Mouse (Mus musculus): ENCODE data around the gene Orc5. TPM values are rescaled to one million over a fixed set of nuclear protein-coding genes. Genes with fewer than 3 reads are reported as not detected.

Orc5 gene
- polyA plus RNA-seq, 1 experiment: 10.1 TPM

DNA sequence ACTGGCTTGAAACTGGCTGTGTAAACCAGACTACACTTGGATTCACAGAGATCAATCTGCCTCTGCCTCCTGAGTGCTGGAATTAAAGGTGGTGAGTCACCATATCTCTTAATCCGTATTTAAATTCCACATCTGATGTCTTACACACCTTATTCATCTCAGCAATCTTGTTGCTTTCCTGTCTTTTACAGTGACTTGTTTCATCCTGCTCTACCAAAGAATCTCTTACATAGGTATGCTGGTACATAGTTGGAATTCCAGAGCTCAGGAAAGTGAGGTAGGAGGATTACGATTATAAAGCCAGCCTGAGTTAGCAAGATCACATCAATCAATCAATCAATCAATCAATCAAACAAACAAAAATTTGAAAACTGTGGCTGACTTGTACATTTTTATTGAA lies 9.6 kb upstream of the Orc5 start:
- DNase-seq (ENCODE audit: low read depth): no peak
- TF ChIP-seq CTCF (IDR thresholded peaks at IDR 0.05; ENCODE audit: borderline replicate concordance, extremely low read depth, insufficient read depth, insufficient read length) (no peak), POLR2A (IDR thresholded peaks at IDR 0.05; ENCODE audit: borderline replicate concordance, extremely low read depth, insufficient read depth, insufficient read length, poor library complexity, severe bottlenecking) (no peak)

DNA sequence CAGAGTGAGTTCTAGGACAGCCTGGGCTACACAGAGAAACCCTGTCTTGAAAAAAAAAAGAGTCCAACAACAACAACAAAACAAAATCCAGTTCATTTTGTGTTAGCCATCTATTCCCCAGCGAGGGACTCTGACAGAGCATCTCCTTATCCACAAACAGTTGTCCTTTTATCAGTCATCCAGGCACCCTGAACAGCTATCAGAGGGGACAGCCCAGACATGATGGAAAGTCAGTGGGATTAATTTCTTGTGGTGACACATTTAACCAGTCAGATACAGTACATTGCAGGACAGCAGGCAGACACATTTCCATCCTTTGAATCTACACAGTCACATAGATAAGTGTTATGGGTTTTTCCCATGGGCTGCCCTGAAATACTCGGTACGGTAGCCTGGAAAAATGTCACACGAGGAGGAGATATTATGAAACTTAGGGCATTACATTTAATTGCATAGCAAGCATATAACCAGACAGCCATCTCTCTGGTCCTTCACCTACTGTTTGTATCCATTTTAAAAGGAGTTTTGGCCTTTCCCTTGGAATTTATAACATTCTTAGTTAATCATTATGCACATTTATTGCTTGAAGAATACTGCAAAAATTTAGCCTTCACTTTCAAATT lies 7.4 kb upstream of the Orc5 start:
- TF ChIP-seq CTCF (IDR thresholded peaks at IDR 0.05; ENCODE audit: borderline replicate concordance, extremely low read depth, insufficient read depth, insufficient read length) (no peak), POLR2A (IDR thresholded peaks at IDR 0.05; ENCODE audit: borderline replicate concordance, extremely low read depth, insufficient read depth, insufficient read length, poor library complexity, severe bottlenecking) (no peak)
- no peak for DNase-seq (ENCODE audit: low read depth)

DNA sequence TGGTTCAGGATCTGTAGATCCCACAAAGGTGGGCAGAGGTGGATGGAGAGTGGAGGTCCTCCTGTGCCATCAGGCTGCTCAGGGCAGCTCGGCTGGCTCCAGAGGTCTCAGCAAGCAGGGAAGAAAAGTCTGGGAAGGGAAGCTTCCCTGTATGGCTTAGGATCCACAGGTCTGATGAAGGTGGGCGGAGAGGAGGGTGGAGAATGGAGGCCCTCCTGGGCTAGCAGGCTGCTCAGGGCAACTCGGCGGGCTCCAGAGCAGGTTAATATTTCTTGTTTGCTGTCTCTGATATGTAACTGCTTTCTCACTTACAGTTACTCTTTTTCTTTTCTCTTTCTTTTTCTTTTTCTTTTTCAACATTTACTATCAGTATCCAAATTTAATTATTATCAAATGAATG lies 6.5 kb upstream of the Orc5 start:
- TF ChIP-seq POLR2A (IDR thresholded peaks at IDR 0.05; ENCODE audit: borderline replicate concordance, extremely low read depth, insufficient read depth, insufficient read length, poor library complexity, severe bottlenecking) (no peak), CTCF (IDR thresholded peaks at IDR 0.05; ENCODE audit: borderline replicate concordance, extremely low read depth, insufficient read depth, insufficient read length) (no peak)
- DNase-seq (ENCODE audit: low read depth): no peak

DNA sequence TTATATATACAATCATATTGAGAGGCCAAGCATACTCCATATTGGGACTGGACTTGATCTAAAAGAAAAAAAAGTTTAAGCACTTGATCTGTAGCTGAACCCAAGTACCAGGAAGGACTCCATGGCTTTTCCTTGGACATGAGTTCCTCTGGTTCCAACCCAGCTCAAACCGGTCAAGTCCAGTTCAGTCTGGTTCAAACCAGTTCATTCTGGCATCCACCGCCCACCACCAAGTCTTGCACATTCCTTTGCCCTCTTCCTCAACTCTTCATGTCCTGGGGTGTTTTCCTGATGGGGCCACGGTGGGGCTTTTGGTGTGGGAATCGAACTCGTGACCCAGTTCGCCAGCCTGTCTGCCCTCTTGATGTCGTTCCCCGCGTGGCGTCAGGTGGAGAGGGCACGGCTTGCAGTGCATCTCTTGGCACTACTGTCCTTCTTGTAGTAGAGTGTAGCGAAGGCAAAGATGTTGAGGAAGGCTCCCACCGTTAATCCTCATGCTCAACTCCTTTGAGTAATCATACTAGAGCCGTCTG lies 2.1 kb upstream of the Orc5 start:
- no peak for DNase-seq (ENCODE audit: low read depth)
- no peak for TF ChIP-seq POLR2A (IDR thresholded peaks at IDR 0.05; ENCODE audit: borderline replicate concordance, extremely low read depth, insufficient read depth, insufficient read length, poor library complexity, severe bottlenecking)
- no peak for TF ChIP-seq CTCF (IDR thresholded peaks at IDR 0.05; ENCODE audit: borderline replicate concordance, extremely low read depth, insufficient read depth, insufficient read length)

DNA sequence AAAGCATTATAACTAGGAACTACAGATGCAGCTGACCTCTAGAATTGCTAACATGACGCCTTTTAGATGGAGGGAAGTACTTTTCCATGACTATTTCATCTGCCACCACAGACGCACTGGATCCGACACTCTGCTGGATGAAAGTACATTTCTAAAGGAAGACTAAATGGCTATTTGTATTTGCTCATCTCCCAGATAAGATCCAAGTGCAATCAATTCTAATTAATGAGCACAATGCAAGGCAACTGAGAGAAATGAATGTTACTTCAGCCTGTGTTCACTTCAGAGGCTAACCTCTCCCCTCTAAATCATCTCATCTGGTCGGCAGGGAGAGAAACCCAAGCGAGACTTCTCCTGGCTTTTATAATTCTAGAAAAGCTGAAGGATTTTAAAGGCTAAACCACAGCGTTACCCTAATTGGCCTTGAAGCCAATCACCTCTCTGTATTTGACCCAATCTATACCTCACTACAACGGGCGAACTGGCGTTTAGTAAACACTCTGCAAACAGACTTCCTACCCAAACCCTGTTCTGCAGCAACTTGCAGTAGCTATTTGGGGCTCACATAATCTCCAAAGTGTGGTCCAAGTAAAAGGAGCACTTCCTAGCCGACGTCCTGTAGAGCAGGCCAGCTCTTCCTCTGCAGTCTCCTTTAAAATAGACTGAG lies 730 bp downstream of the Orc5 start:
- DNase-seq (ENCODE audit: low read depth): peak; percentile 1
- TF ChIP-seq CTCF (IDR thresholded peaks at IDR 0.05; ENCODE audit: borderline replicate concordance, extremely low read depth, insufficient read depth, insufficient read length) (no peak), POLR2A (IDR thresholded peaks at IDR 0.05; ENCODE audit: borderline replicate concordance, extremely low read depth, insufficient read depth, insufficient read length, poor library complexity, severe bottlenecking) (no peak)

DNA sequence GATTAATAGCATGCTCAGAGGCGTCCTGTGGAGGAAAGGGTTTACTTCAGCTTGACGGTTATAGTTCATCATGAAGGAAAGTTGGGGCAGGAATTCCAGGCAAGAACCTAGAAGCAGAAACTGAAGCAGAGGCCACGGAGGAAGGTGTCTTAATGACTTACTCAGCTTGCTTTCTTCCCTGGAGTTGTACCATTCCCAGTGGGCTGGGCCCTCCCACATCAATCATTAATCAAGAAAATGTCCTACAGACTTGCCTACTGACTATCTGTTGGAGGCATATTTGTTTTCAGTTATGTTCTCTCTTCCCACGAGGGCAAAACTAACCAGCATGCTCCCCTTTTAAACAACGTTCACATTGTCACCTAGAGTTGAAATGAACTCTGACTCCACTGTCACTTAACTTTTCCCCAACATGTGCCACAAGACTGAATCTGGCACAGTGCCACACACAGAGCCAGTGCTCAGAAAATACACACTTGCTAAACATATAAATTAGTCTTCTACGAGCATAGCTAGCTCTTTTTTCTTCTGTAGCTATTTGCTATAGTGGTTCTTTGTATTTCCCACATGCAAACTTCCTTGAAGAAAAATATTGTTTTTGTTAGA lies 1.6 kb downstream of the Orc5 start:
- no peak for DNase-seq (ENCODE audit: low read depth)
- no peak for TF ChIP-seq CTCF (IDR thresholded peaks at IDR 0.05; ENCODE audit: borderline replicate concordance, extremely low read depth, insufficient read depth, insufficient read length)
- TF ChIP-seq POLR2A (IDR thresholded peaks at IDR 0.05; ENCODE audit: borderline replicate concordance, extremely low read depth, insufficient read depth, insufficient read length, poor library complexity, severe bottlenecking): no peak

DNA sequence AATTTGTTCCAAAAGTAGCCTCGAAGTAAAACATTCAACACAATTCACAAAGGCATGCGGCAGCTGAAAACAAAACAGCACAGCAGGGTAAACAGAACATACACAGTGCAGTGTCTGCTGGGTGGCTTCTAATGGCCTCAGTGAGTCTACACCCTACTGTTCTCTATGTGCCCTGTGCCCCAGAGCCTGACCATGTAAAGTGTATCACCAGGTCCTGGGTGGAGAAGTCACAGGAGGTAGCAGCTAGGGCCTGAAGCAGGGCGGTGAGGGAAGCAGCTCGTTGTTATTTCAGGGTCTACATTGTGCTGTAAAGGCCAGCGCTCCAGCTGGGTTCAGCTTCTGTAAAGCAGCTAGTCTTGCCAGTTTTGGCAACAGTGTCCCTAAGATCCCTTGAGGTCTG lies 3.7 kb downstream of the Orc5 start:
- no peak for DNase-seq (ENCODE audit: low read depth)
- no peak for TF ChIP-seq POLR2A (IDR thresholded peaks at IDR 0.05; ENCODE audit: borderline replicate concordance, extremely low read depth, insufficient read depth, insufficient read length, poor library complexity, severe bottlenecking)
- no peak for TF ChIP-seq CTCF (IDR thresholded peaks at IDR 0.05; ENCODE audit: borderline replicate concordance, extremely low read depth, insufficient read depth, insufficient read length)

DNA sequence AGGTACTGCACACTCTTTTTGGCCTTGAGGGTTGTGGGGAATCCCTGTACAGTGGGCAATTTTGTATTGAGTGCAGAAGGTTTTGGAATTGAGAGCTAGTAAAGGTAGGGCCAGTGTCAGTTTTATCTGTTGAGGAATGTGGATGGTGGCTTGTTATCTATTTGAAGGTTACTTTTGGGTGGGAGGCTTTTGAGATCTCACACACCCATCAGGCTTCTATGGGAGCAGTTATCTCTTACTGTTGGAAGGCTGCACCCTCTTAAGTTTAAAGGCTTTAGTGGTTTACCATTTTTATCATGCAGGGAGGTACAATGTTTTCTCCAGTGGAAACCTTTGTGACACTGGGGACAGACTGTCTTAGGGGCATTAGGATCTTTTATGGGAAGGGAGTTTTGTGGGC lies 4.9 kb downstream of the Orc5 start:
- no peak for DNase-seq (ENCODE audit: low read depth)
- no peak for TF ChIP-seq POLR2A (IDR thresholded peaks at IDR 0.05; ENCODE audit: borderline replicate concordance, extremely low read depth, insufficient read depth, insufficient read length, poor library complexity, severe bottlenecking)
- no peak for TF ChIP-seq CTCF (IDR thresholded peaks at IDR 0.05; ENCODE audit: borderline replicate concordance, extremely low read depth, insufficient read depth, insufficient read length)

DNA sequence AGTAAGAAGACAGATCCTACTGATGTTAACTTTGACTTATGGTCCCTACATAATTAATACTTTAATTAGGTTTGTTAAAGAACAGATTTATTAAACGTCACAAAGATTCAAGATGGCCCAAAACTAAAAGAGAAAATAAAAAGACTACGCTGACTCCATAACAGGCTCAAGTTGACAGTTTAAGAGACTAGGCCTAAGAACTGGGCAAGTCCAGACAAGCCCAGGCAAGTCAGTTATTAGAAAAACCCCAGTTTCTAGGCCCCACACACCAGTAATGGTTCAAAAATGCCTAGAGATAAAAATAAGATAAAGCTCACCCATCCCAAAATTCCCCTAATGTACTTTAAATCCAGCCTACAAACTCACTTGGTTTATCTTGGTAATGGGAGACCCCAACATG lies 7.6 kb downstream of the Orc5 start:
- TF ChIP-seq CTCF (IDR thresholded peaks at IDR 0.05; ENCODE audit: borderline replicate concordance, extremely low read depth, insufficient read depth, insufficient read length): no peak
- no peak for TF ChIP-seq POLR2A (IDR thresholded peaks at IDR 0.05; ENCODE audit: borderline replicate concordance, extremely low read depth, insufficient read depth, insufficient read length, poor library complexity, severe bottlenecking)

DNA sequence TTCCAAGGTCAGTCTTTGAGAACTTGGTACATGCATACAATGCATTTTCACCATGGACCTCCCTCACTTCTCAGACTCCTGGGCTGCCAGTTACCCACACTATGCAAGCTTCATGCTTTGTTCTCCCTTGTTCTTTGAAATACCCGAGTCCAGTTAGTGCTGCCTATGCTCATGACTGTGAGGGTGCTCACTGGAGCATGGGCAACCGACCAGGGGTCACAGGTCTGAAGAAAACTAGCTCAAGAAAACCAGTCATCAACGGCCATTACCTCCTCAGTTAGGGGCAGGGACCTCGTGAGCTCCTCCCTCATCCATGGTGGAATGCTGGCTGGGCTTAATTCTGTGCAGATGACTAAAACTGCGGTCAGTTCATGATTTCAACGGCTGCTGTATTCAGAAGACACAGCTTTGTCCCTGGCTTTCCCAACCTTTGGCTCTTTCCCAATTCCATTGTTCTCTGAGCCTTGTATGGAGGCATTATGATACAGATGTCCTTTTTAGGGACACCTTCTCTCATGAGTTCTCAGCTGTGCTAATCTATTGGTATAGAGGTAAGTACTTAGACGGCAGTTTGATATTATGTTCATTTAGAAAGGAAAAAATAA lies 11.1 kb downstream of the Orc5 start:
- TF ChIP-seq POLR2A (IDR thresholded peaks at IDR 0.05; ENCODE audit: borderline replicate concordance, extremely low read depth, insufficient read depth, insufficient read length, poor library complexity, severe bottlenecking): no peak
- no peak for TF ChIP-seq CTCF (IDR thresholded peaks at IDR 0.05; ENCODE audit: borderline replicate concordance, extremely low read depth, insufficient read depth, insufficient read length)
- DNase-seq (ENCODE audit: low read depth): no peak

More for the DNA sequence above, 7.6 kb downstream of the Orc5 start:
- DNase-seq (ENCODE audit: low read depth): no peak

DNA sequence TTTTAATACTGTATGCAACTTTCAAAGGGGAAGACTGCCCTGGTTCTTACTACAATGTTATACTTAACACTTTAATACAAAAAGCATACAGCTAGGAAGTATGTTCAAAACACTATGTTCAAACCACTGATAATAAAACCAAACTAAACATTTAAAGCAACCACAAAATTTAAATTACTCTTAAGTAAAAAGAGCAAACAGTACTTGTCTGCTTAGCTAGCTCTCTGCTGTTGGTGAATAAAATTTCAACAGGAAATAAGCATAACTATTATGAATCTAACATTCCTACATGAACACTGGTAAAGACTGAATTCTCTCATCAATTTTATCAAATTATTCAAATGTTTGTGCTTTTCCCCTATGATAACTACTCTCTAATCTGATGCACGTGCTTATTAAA lies 13.5 kb downstream of the Orc5 start:
- no peak for TF ChIP-seq POLR2A (IDR thresholded peaks at IDR 0.05; ENCODE audit: borderline replicate concordance, extremely low read depth, insufficient read depth, insufficient read length, poor library complexity, severe bottlenecking)
- TF ChIP-seq CTCF (IDR thresholded peaks at IDR 0.05; ENCODE audit: borderline replicate concordance, extremely low read depth, insufficient read depth, insufficient read length): no peak
- DNase-seq (ENCODE audit: low read depth): no peak

Data from brain, embryonic 14.5 days (tissue).